In genomic region chr2:152293179-152293726, GRCm38 (mm10) we compare ENCODE assay signal across 8 mouse cellular contexts. TPM values are rescaled to one million over a fixed set of nuclear protein-coding genes. Genes with fewer than 3 reads are reported as not detected.
DNase-seq lines count a peak whose midpoint lies in the region; ATAC-seq and TF ChIP-seq lines count a peak whose summit lies in the region.

No protein-coding gene starts in this region.

- H3K27ac ChIP-seq in left cerebral cortex, adult 2 months: peak overlapping the region; percentile 92
- H3K27ac ChIP-seq in embryonic facial prominence, embryonic 10.5 days (replicated peaks): no peak overlapping the region
- H3K27ac ChIP-seq in intestine, embryonic 15.5 days: no peak overlapping the region

- WGBS in embryonic facial prominence, embryonic 10.5 days: under 1% methylated on average over 15 of the region's 15 CpGs
- 2% methylated on average over 15 of the region's 15 CpGs for WGBS in intestine, embryonic 15.5 days

- H3ac ChIP-seq in myocyte (ENCODE audit: control insufficient read depth, insufficient read length): peak overlapping the region; percentile 94

- TF ChIP-seq CTCF in left cerebral cortex, adult 2 months (IDR thresholded peaks at IDR 0.05): no peak

- peaks cover 23% of the 10 kb centered on the region for H3K4me1 ChIP-seq in embryonic facial prominence, embryonic 10.5 days
- peaks cover 12% of the 10 kb centered on the region for H3K4me1 ChIP-seq in intestine, embryonic 15.5 days (replicated peaks)

- H3K36me3 ChIP-seq in embryonic facial prominence, embryonic 10.5 days (replicated peaks): peaks cover 6% of the 10 kb centered on the region
- 0 out of 2 replicates have a peak, but pooled peaks cover 5% of the 10 kb centered on the region for H3K36me3 ChIP-seq in intestine, embryonic 15.5 days
- H3K36me3 ChIP-seq in myocyte (ENCODE audit: control insufficient read depth, insufficient read depth): peaks cover under 1% of the 10 kb centered on the region

- no peaks in the 10 kb centered on the region for H3K9me3 ChIP-seq in embryonic facial prominence, embryonic 10.5 days
- H3K9me3 ChIP-seq in intestine, embryonic 15.5 days: no peaks in the 10 kb centered on the region

- ATAC-seq in intestine, embryonic 15.5 days: peak; percentile 54

- peaks cover 43% of the 10 kb centered on the region for H3K79me2 ChIP-seq in myocyte (ENCODE audit: control insufficient read depth, insufficient read depth)

- intact Hi-C loops in left cerebral cortex, adult 2 months (cut with DNase I): no loop called here

- TF ChIP-seq POLR2A in myocyte (IDR thresholded peaks at IDR 0.05; ENCODE audit: insufficient read length, low read depth): no peak

- peak overlapping the region; percentile 74 for H3K4me2 ChIP-seq in intestine, embryonic 15.5 days (replicated peaks)
- H3K4me2 ChIP-seq in myocyte (ENCODE audit: low read depth): peak overlapping the region; percentile 89

- H3K4me3 ChIP-seq in left cerebral cortex, adult 2 months: peak overlapping the region; percentile 87
- peak overlapping the region; percentile 98 for H3K4me3 ChIP-seq in embryonic facial prominence, embryonic 10.5 days
- peak overlapping the region; percentile 93 for H3K4me3 ChIP-seq in intestine, embryonic 15.5 days (replicated peaks)
- peak overlapping the region; percentile 57 for H3K4me3 ChIP-seq in myocyte

- DNase-seq in left cerebral cortex, adult 2 months (ENCODE audit: extremely low spot score in 1 of 2, low spot score in 2 of 2): no peak
- DNase-seq in left cerebral cortex, adult 11 months (ENCODE audit: low spot score): no peak
- DNase-seq in embryonic facial prominence, embryonic 10.5 days (ENCODE audit: low spot score): no peak
- no peak for DNase-seq in adrenal gland, adult 18-20 months (ENCODE audit: low spot score in 2 of 2)
- no peak for DNase-seq in right cerebral cortex, postnatal 25 days
- no peak for DNase-seq in right cerebral cortex, adult 18-20 months

- H3K27me3 ChIP-seq in embryonic facial prominence, embryonic 10.5 days (replicated peaks; ENCODE audit: low read depth, poor library complexity, severe bottlenecking): no peaks in the 10 kb centered on the region
- H3K27me3 ChIP-seq in intestine, embryonic 15.5 days (replicated peaks): no peaks in the 10 kb centered on the region
- no peaks in the 10 kb centered on the region for H3K27me3 ChIP-seq in myocyte (ENCODE audit: control insufficient read depth, insufficient read depth, insufficient read length)

- H3K9ac ChIP-seq in intestine, embryonic 15.5 days: peak overlapping the region; percentile 35; the same call in 1 of the 2 replicates

TF ChIP-seq in myocyte, 11 proteins besides CTCF, POLR2A, EP300 and RAD21:
- no peak for TF ChIP-seq POLR2AphosphoS2 (IDR thresholded peaks at IDR 0.05; ENCODE audit: insufficient read length, low read depth)
- no peak for TF ChIP-seq CEBPB (IDR thresholded peaks at IDR 0.05; ENCODE audit: insufficient read depth, poor library complexity, severe bottlenecking)
- no peak for TF ChIP-seq E2F4 (IDR thresholded peaks at IDR 0.05; ENCODE audit: insufficient read depth)
- no peak for TF ChIP-seq USF1 (IDR thresholded peaks at IDR 0.05; ENCODE audit: low read depth)
- TF ChIP-seq MYOG (IDR thresholded peaks at IDR 0.05; ENCODE audit: control insufficient read depth in 1 of 3, insufficient read depth in 1 of 3, insufficient read length in 2 of 3, low read depth in 2 of 3): no peak
- TF ChIP-seq SRF (IDR thresholded peaks at IDR 0.05; ENCODE audit: control insufficient read depth, insufficient read length, low read depth): no peak
- TF ChIP-seq TCF3 (IDR thresholded peaks at IDR 0.05; ENCODE audit: insufficient read length, low read depth): no peak
- no peak for TF ChIP-seq REST (IDR thresholded peaks at IDR 0.05; ENCODE audit: insufficient read depth, insufficient read length)
- TF ChIP-seq TCF12 (IDR thresholded peaks at IDR 0.05; ENCODE audit: insufficient read depth, poor library complexity, severe bottlenecking): no peak
TF ChIP-seq in myocyte: peak in this region for 0.

RNA-seq across cellular contexts. Expression of gene Tbc1d20, which starts 0.4 kb away (rescaled TPM):
- 10 to 100 TPM; 54.0 to 57.1 TPM for total RNA-seq in left cerebral cortex, adult 2 months (2021)
- polyA plus RNA-seq in embryonic facial prominence, embryonic 10.5 days (2016; fragmentation: Nextera tagmentation; extraction: Ambion mirVana): 30.8 and 32.0 TPM in 2 replicates
- polyA plus RNA-seq in intestine, embryonic 15.5 days (2015; fragmentation: Nextera tagmentation; extraction: Ambion mirVana): 34.8 and 37.4 TPM in 2 replicates
- polyA plus RNA-seq in myocyte (2012; fragmentation: generic; extraction: Trizol): 51.8 TPM
- total RNA-seq in adrenal gland, adult 18-20 months (2021): 100 to 1,000 TPM; 144 to 147 TPM

RNA-seq across cellular contexts. Expression of gene Rbck1, which starts 39.2 kb away (rescaled TPM):
- 100 to 1,000 TPM; 111 to 117 TPM for total RNA-seq in left cerebral cortex, adult 2 months (2021)
- 96.2 and 98.1 TPM in 2 replicates for polyA plus RNA-seq in embryonic facial prominence, embryonic 10.5 days (2016; fragmentation: Nextera tagmentation; extraction: Ambion mirVana)
- 75.2 and 82.2 TPM in 2 replicates for polyA plus RNA-seq in intestine, embryonic 15.5 days (2015; fragmentation: Nextera tagmentation; extraction: Ambion mirVana)
- 73.3 TPM for polyA plus RNA-seq in myocyte (2012; fragmentation: generic; extraction: Trizol)
- total RNA-seq in adrenal gland, adult 18-20 months (2021): 100 to 1,000 TPM in 1 of 2 experiments, 10 to 100 TPM in 1; 97.4 to 112 TPM

RNA-seq across cellular contexts. Expression of gene Trib3, which starts 50.6 kb away (rescaled TPM):
- 1 to 10 TPM in 1 of 2 experiments, under 1 TPM in 1; 0.84 to 1.1 TPM for total RNA-seq in left cerebral cortex, adult 2 months (2021)
- polyA plus RNA-seq in embryonic facial prominence, embryonic 10.5 days (2016; fragmentation: Nextera tagmentation; extraction: Ambion mirVana): 2.5 and 3.0 TPM in 2 replicates
- 4.3 and 4.9 TPM in 2 replicates for polyA plus RNA-seq in intestine, embryonic 15.5 days (2015; fragmentation: Nextera tagmentation; extraction: Ambion mirVana)
- 410 TPM for polyA plus RNA-seq in myocyte (2012; fragmentation: generic; extraction: Trizol)
- total RNA-seq in adrenal gland, adult 18-20 months (2021): 10 to 100 TPM in 1 of 2 experiments, 1 to 10 TPM in 1; 4.9 to 12.4 TPM

Comparison
In these comparisons a context has a peak if more than half of its experiments do, and no peak if none do; other contexts are left out.
1. RNA of gene Trib3, which starts 50.6 kb away (polyA plus RNA-seq): 410 TPM in myocyte (single experiment); 4.3 to 4.9 TPM in intestine, embryonic 15.5 days and 2.5 to 3.0 TPM in embryonic facial prominence, embryonic 10.5 days; every median in the first group is over 10 times any median in the second.
2. Peak in every context shown above with its lines, with median percentiles within 50 percentile points of each other: H3K4me3 ChIP-seq.